Mouse (Mus musculus): Measurements from ENCODE around the gene Nfe2.

Nfe2 gene

DNA sequence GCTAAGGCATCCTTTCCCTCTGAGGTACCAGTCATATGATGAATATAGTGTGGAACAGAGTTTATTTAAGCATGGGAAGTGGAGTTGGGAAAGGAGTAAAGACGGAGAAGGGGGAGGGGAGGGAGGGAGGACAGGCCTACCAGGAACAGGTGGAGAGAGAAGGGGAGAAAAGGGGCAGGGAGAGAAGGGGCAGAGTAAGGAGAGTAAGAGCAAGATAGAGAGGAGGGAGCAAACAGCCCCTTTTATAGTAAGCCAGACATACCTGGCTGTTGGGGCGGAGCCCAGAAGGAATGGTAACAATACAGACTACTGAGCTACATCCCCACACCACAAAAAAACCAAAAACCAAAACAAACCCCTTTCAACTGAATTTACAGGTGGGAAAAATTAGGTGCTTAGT, 42.2 kb downstream of the Nfe2 start:
- DNase-seq (ENCODE audit: low spot score): no peak

GRCm38 (mm10) chr15:103214971-103215907, 43.0 kb downstream of the Nfe2 start:
- DNase-seq (ENCODE audit: low spot score): peak; percentile 69

DNA sequence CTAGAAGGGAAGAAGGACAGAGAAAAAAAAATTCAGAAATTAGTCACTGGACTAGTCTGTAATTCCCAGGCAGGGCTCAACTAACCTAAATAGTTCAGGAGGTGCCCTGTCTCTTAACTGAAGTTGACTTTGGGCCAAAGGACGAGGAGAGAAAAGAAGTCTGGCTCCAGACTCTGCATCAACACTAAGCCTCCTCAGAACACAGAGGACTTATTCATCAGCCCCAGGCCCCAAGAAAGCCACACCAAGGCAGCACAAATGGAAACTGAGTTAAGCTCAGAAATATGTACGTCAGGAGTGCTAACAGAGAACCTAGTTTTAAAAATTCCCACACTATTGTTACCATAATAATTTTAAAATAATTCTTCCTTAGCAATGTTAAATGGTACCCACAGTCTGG, 44.1 kb downstream of the Nfe2 start:
- no peak for DNase-seq (ENCODE audit: low spot score)

GRCm38 (mm10) chr15:103205156-103205555, 53.0 kb downstream of the Nfe2 start:
- no peak for DNase-seq (ENCODE audit: low spot score)

DNA sequence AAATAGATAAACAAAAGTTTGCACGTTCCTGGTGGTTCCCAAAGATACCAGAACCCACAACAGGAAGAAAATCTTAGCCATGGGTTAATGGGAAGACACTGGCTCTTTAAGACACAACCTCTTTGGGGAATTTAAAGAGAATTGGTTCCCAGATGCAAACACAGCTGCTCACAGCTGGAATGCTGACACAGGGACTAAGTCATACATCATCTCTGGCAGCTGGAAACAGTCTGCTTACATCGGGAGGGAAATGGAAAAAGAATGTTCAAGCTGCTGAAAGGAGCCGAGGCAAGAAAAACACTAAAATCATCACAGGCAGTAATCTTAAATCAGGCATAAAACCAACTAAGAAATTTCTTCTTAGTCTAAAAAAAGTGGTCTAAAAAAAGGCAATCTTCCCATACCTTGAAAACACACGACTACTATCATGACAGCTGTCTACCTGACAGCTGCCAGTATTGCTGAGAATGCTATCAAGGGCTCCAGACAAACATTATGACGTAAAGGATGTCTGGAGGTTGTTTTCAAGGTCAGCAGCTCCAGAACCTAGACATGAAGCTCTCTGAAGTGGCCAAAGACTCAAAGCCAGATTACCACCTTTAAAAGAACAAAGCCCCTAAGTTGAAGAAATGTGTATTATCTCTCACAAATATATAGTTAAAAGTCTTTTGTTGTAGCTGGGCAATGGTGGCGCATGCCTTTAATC, 56.0 kb downstream of the Nfe2 start:
- DNase-seq (ENCODE audit: low spot score): no peak

Measured in layer of hippocampus, adult 9-10 months (tissue).